Mouse (Mus musculus) ovary, adult 18-20 months (tissue): ENCODE measurements around the gene Gm10160.
"Not testable (repeated sequence)": the region's sequence is repeated elsewhere in the genome, so short reads cannot be mapped to it uniquely, and the experiment has no call there.

Source experiments
- DNase-seq: peaks from one replicate; pipeline ENCODE4 v3.0.0; 2022; ENCODE audit warnings: low spot score, mixed read lengths

The Gm10160 gene

DNA sequence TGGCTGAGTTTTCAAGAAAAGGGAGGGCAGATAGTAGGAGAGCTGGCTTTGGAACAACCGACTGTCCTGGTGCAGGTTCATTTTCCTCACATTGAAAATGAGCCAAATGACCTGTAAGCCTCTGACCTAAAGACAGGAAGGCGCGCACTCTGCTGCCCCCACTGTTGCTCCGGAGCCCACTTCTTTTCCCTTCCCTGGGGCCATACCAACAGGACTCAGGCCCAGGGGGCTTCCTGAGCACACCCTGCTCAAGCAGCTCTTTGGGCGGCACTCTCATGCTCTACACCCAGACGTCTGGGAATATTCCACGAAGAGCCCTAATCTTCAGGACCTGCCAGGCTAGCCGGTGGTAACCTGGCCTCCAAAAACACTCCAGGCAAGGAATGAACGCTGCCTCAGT, 2.6 kb upstream of the Gm10160 start:
- no peak for DNase-seq

DNA sequence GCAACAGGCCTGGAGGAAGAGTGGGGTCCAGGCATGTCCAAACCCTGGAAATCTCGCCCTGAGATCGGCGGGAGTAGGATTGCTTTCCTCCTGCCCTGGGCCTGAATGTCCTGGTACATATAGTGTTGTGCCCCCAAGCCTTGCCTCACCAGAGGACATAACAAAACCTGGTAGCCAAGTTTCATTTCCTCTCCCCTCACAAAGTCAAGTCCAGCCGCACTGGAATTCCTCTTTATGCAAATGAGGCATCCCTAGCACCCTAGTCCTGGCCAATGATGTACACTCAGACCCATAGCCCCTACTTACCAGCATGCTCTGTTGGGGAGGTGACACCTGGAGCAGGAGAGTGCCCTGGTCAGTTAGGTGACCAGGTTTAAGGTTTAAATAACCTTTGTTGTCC, 627 bp upstream of the Gm10160 start:
- DNase-seq = no peak

- no peak for DNase-seq
Measured at GRCm38 (mm10) chr7:81854568-81855307, 856 bp downstream of the Gm10160 start.

DNA sequence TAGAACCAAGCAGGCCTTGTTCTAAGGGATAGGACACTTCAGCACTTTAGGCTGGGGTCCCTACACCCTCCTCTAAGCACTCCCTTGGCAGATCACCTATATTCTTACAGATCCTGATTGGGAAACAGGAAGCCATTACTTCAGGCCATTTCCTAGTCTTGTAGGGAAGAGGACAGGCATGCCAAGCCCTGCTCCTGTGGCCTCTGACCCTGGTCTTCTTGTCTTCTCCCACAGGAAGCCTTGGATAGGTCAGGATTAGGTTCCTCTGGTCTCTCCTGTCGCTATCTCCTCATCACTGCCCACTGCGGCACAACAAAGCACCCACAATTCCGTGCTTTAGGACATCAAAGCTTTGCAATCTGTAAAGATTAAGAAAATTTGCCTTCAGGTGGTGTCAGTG, 3.9 kb downstream of the Gm10160 start:
- no peak for DNase-seq

DNA sequence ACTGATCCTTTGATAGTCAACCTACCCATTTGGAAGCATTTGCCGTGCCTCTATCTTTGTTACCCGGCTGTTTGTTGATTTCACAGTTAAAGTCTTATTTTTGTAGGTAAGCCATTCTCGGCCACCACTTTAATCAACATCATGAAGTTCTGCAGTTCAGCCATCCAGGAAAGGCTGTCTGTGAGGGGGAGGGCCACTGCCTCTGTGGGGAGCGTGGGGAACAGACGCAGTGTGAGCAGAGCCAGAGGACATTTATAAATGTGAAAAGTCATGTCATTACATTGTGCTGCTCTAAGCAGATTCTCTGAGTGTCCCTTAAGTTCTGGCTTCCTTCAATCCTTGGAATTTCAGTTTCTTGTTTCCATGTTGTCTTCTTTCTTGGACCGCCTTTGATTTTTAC, 5.4 kb downstream of the Gm10160 start:
- no peak for DNase-seq

DNA sequence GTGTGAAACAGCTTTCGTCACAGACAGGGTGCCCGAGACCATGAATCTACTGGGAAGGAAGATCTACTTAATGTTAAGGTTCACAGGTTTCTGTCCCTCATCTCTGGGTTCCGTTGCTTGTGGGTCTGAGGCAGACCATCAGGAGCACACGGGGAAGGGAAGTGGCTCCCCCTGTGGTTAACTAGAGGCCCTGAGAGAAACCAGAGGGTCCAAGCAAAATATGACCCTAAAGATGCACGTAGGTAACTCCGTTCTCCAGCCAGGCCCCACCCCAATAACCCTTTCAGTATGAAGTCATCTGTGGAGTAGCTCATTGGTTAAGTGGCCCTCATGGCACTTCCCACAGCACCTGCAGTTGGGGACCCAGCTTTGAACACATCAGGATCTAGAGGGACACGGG, 6.0 kb downstream of the Gm10160 start:
- no peak for DNase-seq

DNA sequence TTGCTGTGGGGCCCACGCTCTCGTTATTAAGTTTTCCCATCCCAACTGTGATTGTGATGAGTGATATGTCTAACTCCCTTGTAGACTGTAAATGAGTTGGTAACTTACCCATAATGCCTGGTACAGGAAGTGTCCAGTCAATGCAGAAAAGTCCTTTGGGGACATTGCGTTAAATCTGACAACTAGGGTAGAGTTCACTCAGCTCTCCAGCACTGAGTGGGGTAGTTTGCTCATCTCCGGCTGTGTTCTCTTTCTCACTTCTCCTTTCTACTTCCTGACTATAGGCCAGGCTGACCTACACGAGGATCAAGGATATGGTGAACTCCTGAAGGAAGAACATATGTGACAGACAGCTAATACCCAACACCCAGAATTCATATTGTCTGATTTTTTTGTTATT, 6.4 kb downstream of the Gm10160 start:
- DNase-seq = no peak

DNA sequence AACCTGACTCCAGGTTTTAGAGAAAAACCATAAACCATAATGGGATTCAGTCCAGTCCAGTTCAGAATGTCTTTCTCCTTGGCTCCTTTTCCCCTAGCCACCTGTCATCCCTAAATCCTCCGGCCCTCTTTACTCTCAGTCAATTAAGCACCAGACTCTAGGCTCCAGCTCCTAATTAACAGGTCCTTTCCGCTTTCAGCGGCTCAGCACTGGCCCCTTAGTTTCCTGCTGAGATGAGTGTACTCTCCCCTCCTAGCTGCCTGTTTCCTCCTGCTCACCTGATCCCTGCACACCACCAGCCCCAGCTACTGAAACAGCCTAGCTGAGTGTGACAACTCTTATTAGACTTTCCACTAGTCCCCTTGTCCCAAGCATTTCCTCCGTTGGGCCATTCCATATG, 7.8 kb downstream of the Gm10160 start:
- DNase-seq = no peak

GRCm38 (mm10) chr7:81847010-81847409, 8.6 kb downstream of the Gm10160 start:
- no peak for DNase-seq

DNA sequence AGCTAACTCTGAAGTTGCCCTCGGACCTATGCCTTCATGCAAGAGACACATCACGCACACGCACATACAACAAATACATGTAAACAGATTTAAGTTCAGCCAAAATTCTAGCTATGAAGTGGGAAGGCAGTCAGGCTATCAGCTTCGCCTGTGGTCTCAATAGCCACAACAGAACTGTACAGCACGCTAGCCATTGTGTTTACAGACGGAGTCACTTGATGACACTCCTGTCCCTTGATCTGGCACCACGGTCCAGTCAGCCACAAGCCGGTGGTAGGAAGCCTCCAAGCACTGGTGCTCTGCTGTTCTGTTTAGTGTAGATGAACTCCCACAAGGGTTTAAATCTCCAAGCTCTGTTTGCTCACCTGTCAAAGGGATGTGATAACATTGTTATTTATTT, 9.6 kb downstream of the Gm10160 start:
- DNase-seq = no peak

- DNase-seq = no peak
Measured at GRCm38 (mm10) chr7:81845313-81845712, 10.3 kb downstream of the Gm10160 start.

- DNase-seq = no peak
Measured at GRCm38 (mm10) chr7:81844801-81845200, 10.8 kb downstream of the Gm10160 start.

DNA sequence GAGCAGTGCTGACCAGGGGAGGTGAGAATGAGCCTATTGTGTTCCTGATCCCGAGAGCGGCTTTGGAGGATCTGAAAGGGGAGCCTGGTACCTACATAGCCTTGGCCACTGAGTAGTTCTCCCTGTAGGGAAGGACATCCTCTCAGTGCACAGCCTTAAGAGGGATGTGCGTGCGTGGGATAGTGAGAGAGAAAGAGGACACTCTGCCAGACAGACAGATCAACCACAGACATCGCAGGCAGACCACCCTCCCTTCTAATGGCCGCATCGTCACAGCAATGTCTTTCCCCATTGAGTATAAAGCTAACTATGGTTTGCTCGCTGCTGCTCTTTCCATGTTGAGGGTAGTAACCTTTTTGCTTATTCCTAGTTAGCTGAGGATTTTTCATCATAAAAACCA, 11.7 kb downstream of the Gm10160 start:
- no peak for DNase-seq

GRCm38 (mm10) chr7:81842998-81843397, 12.6 kb downstream of the Gm10160 start:
- DNase-seq = no peak

- DNase-seq = no peak
Measured at GRCm38 (mm10) chr7:81842141-81842540, 13.5 kb downstream of the Gm10160 start.

- DNase-seq = no peak
Measured at GRCm38 (mm10) chr7:81841439-81841838, 14.2 kb downstream of the Gm10160 start.

- DNase-seq = no peak
Measured at GRCm38 (mm10) chr7:81840661-81841181, 14.9 kb downstream of the Gm10160 start.

DNA sequence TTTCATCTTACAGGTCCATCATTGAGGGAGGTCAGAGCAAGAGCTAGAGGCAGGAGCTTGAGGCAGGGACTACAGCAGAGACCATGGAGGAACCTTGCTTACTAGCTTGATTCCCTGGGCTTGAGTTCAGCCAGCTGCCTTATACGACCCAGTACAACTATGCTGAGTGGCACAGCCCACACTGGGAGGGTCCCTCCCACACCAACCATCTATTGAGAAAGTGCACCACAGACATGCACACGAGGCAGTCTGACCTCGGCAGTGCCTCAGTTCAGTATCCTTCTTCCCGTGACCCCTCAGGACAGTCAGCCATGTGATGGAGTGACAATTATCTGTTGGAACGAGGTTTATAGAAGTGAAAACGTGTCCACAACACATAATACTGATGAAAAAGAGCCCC, 15.8 kb downstream of the Gm10160 start:
- no peak for DNase-seq

DNA sequence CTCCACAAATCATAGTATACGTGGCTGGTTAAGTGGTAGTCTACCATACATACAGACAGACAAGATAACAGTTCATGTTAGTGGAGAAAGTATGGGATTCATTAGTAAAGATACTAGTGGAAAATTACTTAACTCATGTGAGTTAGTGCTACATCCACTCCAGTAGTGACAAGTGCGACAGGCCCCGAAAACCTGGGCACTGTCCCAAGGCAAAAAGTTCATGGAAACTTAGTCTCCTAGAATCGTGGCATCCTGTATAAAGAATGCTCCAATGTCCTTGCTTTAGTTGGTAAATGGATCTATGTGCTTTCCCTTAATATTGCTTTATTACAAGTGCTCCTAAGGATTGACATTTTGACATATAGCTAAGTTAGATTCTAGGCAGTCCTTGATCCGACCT, 17.8 kb downstream of the Gm10160 start:
- DNase-seq = not testable (repeated sequence)

GRCm38 (mm10) chr7:81835430-81835829, 20.2 kb downstream of the Gm10160 start:
- no peak for DNase-seq

GRCm38 (mm10) chr7:81834847-81835246, 20.7 kb downstream of the Gm10160 start:
- DNase-seq = no peak

GRCm38 (mm10) chr7:81829379-81829894, 26.2 kb downstream of the Gm10160 start, which contains the start of gene Btbd1:
Gene Btbd1 (minus strand): TSS chr7:81829431.
- DNase-seq = peak; percentile 75

DNA sequence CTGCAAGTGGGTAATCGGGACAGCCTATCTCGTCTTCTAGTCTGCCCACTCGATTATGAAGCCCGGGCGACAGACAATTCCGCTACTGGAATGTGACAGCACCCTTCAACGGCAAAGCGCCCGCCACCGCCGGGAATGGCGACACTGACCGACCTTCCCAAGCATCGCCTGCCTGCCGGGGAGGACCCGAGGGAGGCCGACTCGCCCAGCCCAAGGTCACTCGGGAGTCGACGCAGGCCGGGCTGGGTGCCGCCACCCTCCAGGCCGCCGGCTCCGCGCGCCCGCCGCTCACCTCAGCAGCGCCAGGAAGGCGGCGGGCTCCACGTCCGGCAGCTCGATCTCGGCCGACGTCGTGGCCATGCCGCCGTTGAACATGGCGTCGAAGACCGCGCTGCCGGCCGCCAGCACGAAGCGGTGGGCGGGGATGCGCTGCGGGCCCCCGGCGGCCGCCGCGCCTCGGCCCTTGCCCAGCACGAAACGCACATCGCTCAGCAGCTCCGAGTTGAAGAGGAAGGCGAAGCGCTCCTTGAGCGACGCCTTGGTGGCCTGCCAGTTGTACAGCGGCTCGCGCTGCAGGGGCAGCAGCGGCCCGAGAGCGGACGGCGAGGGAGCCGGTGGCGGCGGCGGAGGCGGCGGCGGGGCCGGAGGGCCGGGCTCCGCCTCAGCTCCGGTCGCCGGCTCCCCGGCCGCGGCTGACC, 26.8 kb downstream of the Gm10160 start:
- DNase-seq = peak; percentile 48
